Mouse (Mus musculus) small intestine, adult 2 months (tissue): ENCODE data around the gene Tmeff2.

Source experiments
- CTCF ChIP-seq: fragments of 200-500 bp; IDR thresholded peaks from 2 replicates; pipeline ENCODE4 v1.5.1; 2012; ENCODE audit warnings: low read depth, mild to moderate bottlenecking, control low read depth, inconsistent platforms, low read length, moderate library complexity, mixed read lengths; ENCODE audit not compliant: insufficient replicate concordance, insufficient read length; ENCODE audit errors: extremely low read depth
- POLR2A ChIP-seq: fragments of 200-500 bp; IDR thresholded peaks from 2 replicates; pipeline ENCODE4 v1.6.1; 2012; ENCODE audit warnings: low read depth, mild to moderate bottlenecking, control low read depth, inconsistent platforms, low read length, moderate library complexity

DNA sequence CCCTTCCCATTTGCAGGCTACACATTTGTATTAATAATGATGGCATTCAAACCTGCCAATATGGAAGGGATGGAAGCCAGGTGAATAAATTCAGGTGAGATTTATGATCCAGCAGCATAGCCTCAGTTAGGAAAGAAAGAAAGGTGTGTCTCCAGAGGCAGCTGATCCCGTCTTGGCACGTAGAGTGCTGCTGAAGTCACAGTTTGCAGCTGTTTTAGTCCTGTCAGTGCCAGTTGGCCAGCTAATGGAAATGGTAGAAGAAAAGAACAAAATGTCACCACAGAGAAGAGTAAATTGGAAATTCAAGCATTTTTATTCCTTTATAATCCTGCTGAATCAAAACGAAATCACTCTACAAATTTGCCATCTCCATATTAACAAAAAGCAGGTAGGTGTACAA, 99.3 kb downstream of the Tmeff2 start:
- TF ChIP-seq POLR2A (no peak), CTCF (no peak)
